Mouse (Mus musculus): ENCODE results near the gene Gm5868. TPM values are rescaled to one million over a fixed set of nuclear protein-coding genes. Genes with fewer than 3 reads are reported as not detected.

Gene Gm5868
- polyA plus RNA-seq (2015; fragmentation: Nextera tagmentation; extraction: Ambion mirVana): 5.2 and 10.3 TPM in 2 replicates

DNA sequence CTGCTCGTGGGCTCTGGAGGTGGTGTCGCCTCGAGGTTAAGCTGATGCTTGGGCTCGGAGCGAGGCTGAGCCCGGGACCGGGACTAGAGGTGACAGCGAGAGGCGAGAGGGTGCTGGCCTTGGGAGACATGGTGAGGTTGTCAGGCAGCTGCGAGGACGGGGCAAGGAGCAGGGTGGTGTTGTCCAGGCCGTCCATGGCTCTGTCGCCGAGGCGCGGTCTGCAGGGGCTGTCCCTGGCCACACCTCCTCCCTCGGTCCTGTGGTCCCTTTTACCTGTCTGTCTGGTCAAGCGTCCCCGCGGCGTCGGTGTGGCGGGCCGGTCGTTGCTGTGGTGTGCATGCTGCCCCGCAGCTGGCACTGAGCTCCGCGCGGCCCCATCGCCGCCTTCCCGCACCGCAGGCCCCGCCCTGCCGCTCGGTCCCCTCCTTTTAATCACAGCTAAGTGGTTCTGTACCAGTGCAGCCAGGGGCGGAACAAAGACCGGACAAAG lies at the start of gene Gm5868:
Gm5868 (minus strand) TSS at position 360 of the 490 bp plus-strand sequence.
- H3K4me1 ChIP-seq (ENCODE audit: control insufficient read depth, insufficient read depth, low read length): no peaks in the 10 kb centered on the region; the same call in 1 of the 2 replicates
- no peak within 1 kb of the TSS for H3K27ac ChIP-seq (ENCODE audit: low read length)
- H3K4me3 ChIP-seq (ENCODE audit: low read depth, low read length): peak within 1 kb of the TSS; percentile 39
- no peaks in the 10 kb centered on the region for H3K9me3 ChIP-seq (replicated peaks; ENCODE audit: control insufficient read depth, low read length, poor library complexity, severe bottlenecking)
- H3K9ac ChIP-seq (ENCODE audit: low read depth, low read length): peak within 1 kb of the TSS; percentile 60
- peak within 1 kb of the TSS; percentile 62 for H3K4me2 ChIP-seq (ENCODE audit: low read length)
- no peaks in the 10 kb centered on the region for H3K27me3 ChIP-seq (ENCODE audit: control insufficient read depth, insufficient read depth, low read depth, low read length)
- ATAC-seq: peak; percentile 83
- 2% methylated on average over 37 of the region's 38 CpGs for WGBS
- no peaks in the 10 kb centered on the region for H3K36me3 ChIP-seq (ENCODE audit: control insufficient read depth, insufficient read depth, low read length)

DNA sequence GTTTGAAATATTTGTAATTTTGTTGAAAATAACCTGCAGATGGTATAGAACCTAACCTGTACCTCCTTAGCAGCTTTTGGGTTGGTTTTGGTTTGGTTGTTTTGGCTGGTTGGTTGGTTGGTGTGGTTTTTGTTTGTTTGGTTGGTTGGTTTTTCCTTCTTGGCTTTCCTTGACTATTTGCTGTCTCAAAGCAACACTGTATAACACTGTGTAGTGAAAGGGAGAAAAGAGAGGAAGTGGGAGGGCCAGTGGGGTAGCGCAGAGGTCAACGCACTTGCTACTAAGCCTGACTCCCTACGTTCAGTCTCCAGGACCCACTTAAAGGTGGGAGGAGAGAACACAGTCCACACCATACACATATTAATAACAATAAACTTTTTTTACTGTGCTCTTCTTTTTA lies 49.2 kb upstream of the Gm5868 start:
- H3K4me3 ChIP-seq (ENCODE audit: low read depth, low read length): no peak overlapping the region
- no peaks in the 10 kb centered on the region; the same call in 1 of the 2 replicates for H3K9me3 ChIP-seq (replicated peaks; ENCODE audit: control insufficient read depth, low read length, poor library complexity, severe bottlenecking)
- no peaks in the 10 kb centered on the region for H3K4me1 ChIP-seq (ENCODE audit: control insufficient read depth, insufficient read depth, low read length)
- no peak overlapping the region for H3K9ac ChIP-seq (ENCODE audit: low read depth, low read length)
- no peak overlapping the region for H3K27ac ChIP-seq (ENCODE audit: low read length)
- no peak overlapping the region for H3K4me2 ChIP-seq (ENCODE audit: low read length)
- H3K27me3 ChIP-seq (ENCODE audit: control insufficient read depth, insufficient read depth, low read depth, low read length): no peaks in the 10 kb centered on the region
- 92% methylated on average over 3 of the region's 3 CpGs for whole genome bisulfite sequencing
- no peaks in the 10 kb centered on the region for H3K36me3 ChIP-seq (ENCODE audit: control insufficient read depth, insufficient read depth, low read length)
- no peak for ATAC-seq

DNA sequence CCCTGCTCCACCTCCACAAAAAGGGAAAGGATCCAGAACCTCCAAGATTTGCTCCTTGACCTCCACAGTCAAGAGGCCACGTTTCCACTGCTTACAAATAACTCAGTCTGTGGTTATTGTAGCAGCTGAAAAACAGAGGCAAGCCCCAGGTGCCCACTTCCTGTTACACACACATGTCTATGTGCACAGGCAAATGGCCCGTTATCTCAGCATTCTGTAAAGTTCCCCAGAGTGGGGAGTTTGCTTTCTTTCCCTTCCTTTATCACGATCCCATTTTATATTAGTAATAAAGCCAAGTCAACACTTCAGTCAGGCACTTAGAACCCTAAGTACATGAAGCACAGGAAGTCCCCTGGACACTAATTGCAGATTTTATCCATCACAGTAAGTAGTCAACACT lies 48.8 kb upstream of the Gm5868 start:
- WGBS: 80% methylated on average over 3 of the region's 3 CpGs
- H3K4me3 ChIP-seq (ENCODE audit: low read depth, low read length): no peak overlapping the region

DNA sequence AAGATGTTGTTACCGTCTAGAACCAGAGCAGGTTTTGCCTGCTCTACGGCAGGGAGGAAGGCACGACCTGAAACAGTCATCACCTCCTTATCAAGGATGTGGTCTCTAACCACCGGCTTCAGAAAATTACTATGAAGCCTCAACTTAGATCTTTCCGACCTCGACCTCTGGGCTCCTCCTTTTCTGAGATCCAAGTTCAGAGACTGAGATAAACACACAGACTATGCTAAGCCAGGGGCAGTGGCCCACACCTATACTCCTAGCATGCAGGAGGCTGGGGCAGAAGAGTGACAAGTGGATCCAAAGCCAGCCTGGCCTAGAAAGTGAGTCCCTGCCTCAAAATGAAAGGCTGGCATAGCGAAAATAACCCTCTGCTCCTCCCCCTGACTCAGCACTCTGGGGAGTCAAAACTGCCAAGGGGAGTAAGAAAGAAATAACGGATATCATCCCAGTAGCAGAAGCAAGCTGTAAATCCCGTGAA lies 47.5 kb upstream of the Gm5868 start:
- Histone ChIP-seq H3K4me3 (ENCODE audit: low read depth, low read length) (no peak overlapping the region), H3K36me3 (ENCODE audit: control insufficient read depth, insufficient read depth, low read length) (no peaks in the 10 kb centered on the region), H3K4me1 (ENCODE audit: control insufficient read depth, insufficient read depth, low read length) (no peaks in the 10 kb centered on the region), H3K27me3 (ENCODE audit: control insufficient read depth, insufficient read depth, low read depth, low read length) (no peaks in the 10 kb centered on the region), H3K9me3 (replicated peaks; ENCODE audit: control insufficient read depth, low read length, poor library complexity, severe bottlenecking) (no peaks in the 10 kb centered on the region), H3K9ac (ENCODE audit: low read depth, low read length) (no peak overlapping the region), H3K27ac (ENCODE audit: low read length) (no peak overlapping the region), H3K4me2 (ENCODE audit: low read length) (no peak overlapping the region)
- no peak for ATAC-seq
- 87% methylated on average over 9 of the region's 9 CpGs for WGBS

More for the DNA sequence above, 48.8 kb upstream of the Gm5868 start:
- Histone ChIP-seq H3K9me3 (replicated peaks; ENCODE audit: control insufficient read depth, low read length, poor library complexity, severe bottlenecking) (no peaks in the 10 kb centered on the region; the same call in 1 of the 2 replicates), H3K9ac (ENCODE audit: low read depth, low read length) (no peak overlapping the region), H3K27me3 (ENCODE audit: control insufficient read depth, insufficient read depth, low read depth, low read length) (no peaks in the 10 kb centered on the region), H3K27ac (ENCODE audit: low read length) (no peak overlapping the region), H3K4me1 (ENCODE audit: control insufficient read depth, insufficient read depth, low read length) (no peaks in the 10 kb centered on the region), H3K36me3 (ENCODE audit: control insufficient read depth, insufficient read depth, low read length) (no peaks in the 10 kb centered on the region), H3K4me2 (ENCODE audit: low read length) (no peak overlapping the region)
- ATAC-seq: no peak

DNA sequence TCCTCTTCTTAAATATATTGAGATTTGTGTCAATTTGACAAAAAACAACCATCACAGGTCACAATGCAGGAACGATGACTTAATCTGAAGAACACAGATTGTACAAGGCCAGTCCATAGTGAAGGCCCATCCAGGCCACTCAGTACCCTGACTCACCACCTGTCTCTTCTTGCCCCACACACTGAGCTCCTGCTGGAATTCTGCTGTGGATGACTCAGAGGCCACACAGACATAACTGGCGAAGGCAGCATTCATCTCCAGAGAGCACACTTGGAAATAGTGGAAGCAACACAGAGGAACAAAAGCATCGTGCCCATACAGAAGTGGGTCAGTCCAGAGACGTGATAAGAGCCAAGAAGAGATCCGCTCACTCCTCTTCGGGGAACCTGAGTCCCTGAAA lies 42.7 kb upstream of the Gm5868 start:
- Histone ChIP-seq H3K27ac (ENCODE audit: low read length) (no peak overlapping the region), H3K36me3 (ENCODE audit: control insufficient read depth, insufficient read depth, low read length) (no peaks in the 10 kb centered on the region), H3K4me2 (ENCODE audit: low read length) (no peak overlapping the region), H3K27me3 (ENCODE audit: control insufficient read depth, insufficient read depth, low read depth, low read length) (no peaks in the 10 kb centered on the region), H3K4me3 (ENCODE audit: low read depth, low read length) (no peak overlapping the region), H3K4me1 (ENCODE audit: control insufficient read depth, insufficient read depth, low read length) (no peaks in the 10 kb centered on the region), H3K9me3 (replicated peaks; ENCODE audit: control insufficient read depth, low read length, poor library complexity, severe bottlenecking) (no peaks in the 10 kb centered on the region), H3K9ac (ENCODE audit: low read depth, low read length) (no peak overlapping the region)
- ATAC-seq: no peak
- WGBS: 90% methylated on average over 6 of the region's 6 CpGs

DNA sequence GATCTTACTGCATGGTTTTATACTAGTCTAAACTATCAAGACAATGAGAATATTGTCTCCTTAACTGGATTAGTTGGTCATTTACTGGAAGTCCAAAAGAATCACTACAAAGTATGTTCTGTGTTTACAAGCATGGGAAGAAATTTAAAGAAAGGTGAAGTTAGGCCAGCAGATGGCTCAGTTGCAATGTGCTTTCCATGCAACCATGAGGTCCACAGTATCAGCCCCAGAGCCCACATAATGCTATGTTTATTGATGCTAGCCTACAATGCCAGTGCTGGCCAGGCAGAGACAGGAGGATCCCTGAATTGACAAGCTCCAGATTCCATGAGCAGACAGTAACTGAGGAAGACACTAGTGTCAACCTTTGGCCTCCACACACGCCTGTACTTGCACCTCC lies 33.7 kb upstream of the Gm5868 start:
- Histone ChIP-seq H3K9me3 (replicated peaks; ENCODE audit: control insufficient read depth, low read length, poor library complexity, severe bottlenecking) (no peaks in the 10 kb centered on the region), H3K4me1 (ENCODE audit: control insufficient read depth, insufficient read depth, low read length) (no peaks in the 10 kb centered on the region), H3K27ac (ENCODE audit: low read length) (no peak overlapping the region), H3K4me2 (ENCODE audit: low read length) (no peak overlapping the region), H3K27me3 (ENCODE audit: control insufficient read depth, insufficient read depth, low read depth, low read length) (no peaks in the 10 kb centered on the region), H3K4me3 (ENCODE audit: low read depth, low read length) (no peak overlapping the region), H3K36me3 (ENCODE audit: control insufficient read depth, insufficient read depth, low read length) (no peaks in the 10 kb centered on the region), H3K9ac (ENCODE audit: low read depth, low read length) (no peak overlapping the region)
- WGBS: 95% methylated on average over 1 of the region's 1 CpGs
- ATAC-seq: no peak

DNA sequence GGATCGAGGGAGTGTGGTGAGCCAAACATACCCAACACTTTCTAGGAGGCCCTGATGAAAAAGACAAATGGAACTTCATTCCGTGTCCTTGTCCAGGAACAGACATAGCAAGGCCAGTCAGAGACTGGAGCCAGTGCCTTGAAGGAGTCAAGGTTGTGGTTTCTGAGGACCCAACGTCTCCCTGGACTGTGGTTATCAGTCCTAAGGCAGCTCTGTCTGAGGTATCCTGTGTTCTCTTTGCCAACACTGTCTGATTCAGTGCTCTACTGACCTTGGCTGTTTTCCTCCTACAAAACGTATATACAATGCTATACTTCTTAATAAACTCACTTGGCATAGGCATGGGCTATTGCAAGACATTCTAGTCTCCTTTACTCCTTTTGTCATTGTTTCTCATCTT lies 30.1 kb upstream of the Gm5868 start:
- no peak overlapping the region for H3K4me2 ChIP-seq (ENCODE audit: low read length)
- no peaks in the 10 kb centered on the region for H3K27me3 ChIP-seq (ENCODE audit: control insufficient read depth, insufficient read depth, low read depth, low read length)
- no peaks in the 10 kb centered on the region for H3K4me1 ChIP-seq (ENCODE audit: control insufficient read depth, insufficient read depth, low read length)
- H3K36me3 ChIP-seq (ENCODE audit: control insufficient read depth, insufficient read depth, low read length): no peaks in the 10 kb centered on the region
- WGBS: 89% methylated on average over 4 of the region's 4 CpGs
- H3K27ac ChIP-seq (ENCODE audit: low read length): no peak overlapping the region
- no peak for ATAC-seq
- H3K4me3 ChIP-seq (ENCODE audit: low read depth, low read length): no peak overlapping the region
- no peaks in the 10 kb centered on the region for H3K9me3 ChIP-seq (replicated peaks; ENCODE audit: control insufficient read depth, low read length, poor library complexity, severe bottlenecking)
- H3K9ac ChIP-seq (ENCODE audit: low read depth, low read length): no peak overlapping the region

DNA sequence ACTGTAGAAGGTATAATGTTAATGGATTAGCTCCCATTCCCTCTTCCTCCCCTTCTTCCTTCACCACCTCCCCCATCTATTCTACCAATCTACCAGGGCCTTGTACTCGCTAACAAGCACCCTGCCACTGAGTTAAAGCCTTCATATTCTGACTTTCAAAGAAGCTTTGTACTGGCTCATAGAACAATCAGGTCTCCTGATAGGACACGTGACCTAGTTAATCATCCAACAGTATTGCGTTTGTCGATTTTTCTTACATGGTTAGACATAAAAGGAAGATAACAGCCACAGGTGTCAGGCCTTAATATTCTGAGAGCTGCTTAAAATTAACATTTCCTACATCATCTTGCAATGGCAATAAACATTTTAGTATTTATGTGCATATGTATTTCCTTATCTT lies 15.8 kb upstream of the Gm5868 start:
- Histone ChIP-seq H3K4me1 (ENCODE audit: control insufficient read depth, insufficient read depth, low read length) (no peaks in the 10 kb centered on the region), H3K27me3 (ENCODE audit: control insufficient read depth, insufficient read depth, low read depth, low read length) (no peaks in the 10 kb centered on the region), H3K36me3 (ENCODE audit: control insufficient read depth, insufficient read depth, low read length) (no peaks in the 10 kb centered on the region), H3K9ac (ENCODE audit: low read depth, low read length) (no peak overlapping the region), H3K4me2 (ENCODE audit: low read length) (no peak overlapping the region), H3K4me3 (ENCODE audit: low read depth, low read length) (no peak overlapping the region), H3K9me3 (replicated peaks; ENCODE audit: control insufficient read depth, low read length, poor library complexity, severe bottlenecking) (peaks cover 3% of the 10 kb centered on the region; the same call in 1 of the 2 replicates), H3K27ac (ENCODE audit: low read length) (no peak overlapping the region)
- ATAC-seq: no peak
- WGBS: 90% methylated on average over 4 of the region's 4 CpGs

DNA sequence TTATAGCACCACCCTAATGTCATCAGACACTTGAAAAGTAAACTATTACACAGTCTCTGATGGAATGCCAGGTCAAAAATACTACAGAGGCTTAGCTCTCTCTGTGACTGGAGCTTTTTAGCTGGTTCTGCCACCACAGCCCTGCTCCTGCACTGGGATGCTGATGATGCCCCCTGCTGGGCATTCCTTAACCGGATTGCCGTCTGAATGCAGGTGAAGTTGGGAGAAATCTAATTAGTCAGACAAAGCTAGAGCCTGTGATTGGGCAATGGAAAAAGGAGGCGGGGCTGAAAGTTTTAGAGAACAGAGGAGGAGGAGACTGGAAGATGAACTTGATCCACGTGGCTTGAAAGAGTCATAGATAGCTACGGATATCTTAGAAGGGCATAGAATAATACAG lies 13.7 kb upstream of the Gm5868 start:
- no peak for ATAC-seq
- Histone ChIP-seq H3K9ac (ENCODE audit: low read depth, low read length) (no peak overlapping the region), H3K27me3 (ENCODE audit: control insufficient read depth, insufficient read depth, low read depth, low read length) (no peaks in the 10 kb centered on the region), H3K9me3 (replicated peaks; ENCODE audit: control insufficient read depth, low read length, poor library complexity, severe bottlenecking) (peaks cover 3% of the 10 kb centered on the region; the same call in 1 of the 2 replicates), H3K27ac (ENCODE audit: low read length) (no peak overlapping the region), H3K4me3 (ENCODE audit: low read depth, low read length) (no peak overlapping the region), H3K4me2 (ENCODE audit: low read length) (no peak overlapping the region), H3K4me1 (ENCODE audit: control insufficient read depth, insufficient read depth, low read length) (no peaks in the 10 kb centered on the region), H3K36me3 (ENCODE audit: control insufficient read depth, insufficient read depth, low read length) (no peaks in the 10 kb centered on the region)
- WGBS: 7% methylated on average over 5 of the region's 5 CpGs

Data from midbrain, embryonic 16.5 days (tissue).